Mouse (Mus musculus) C2C12 (cell line): ENCODE results near the gene Ifi209.
"Not testable (repeated sequence)": the region's sequence is repeated elsewhere in the genome, so short reads cannot be mapped to it uniquely, and the experiment has no call there.

Source experiments
- CEBPB ChIP-seq: IDR thresholded peaks from one replicate; pipeline ENCODE4 v1.6.1; 2011; ENCODE audit warnings: low read depth, mild to moderate bottlenecking, control low read depth, moderate library complexity
- CTCF ChIP-seq: IDR thresholded peaks from one replicate; pipeline ENCODE4 v1.5.1; 2011; ENCODE audit not compliant: control insufficient read depth, insufficient read depth, insufficient read length
- MYOD1 ChIP-seq: IDR thresholded peaks from one replicate; pipeline ENCODE4 v1.6.1; 2011; ENCODE audit warnings: low read depth; ENCODE audit not compliant: control insufficient read depth, insufficient read length
- USF1 ChIP-seq: IDR thresholded peaks from one replicate; pipeline ENCODE4 v1.6.1; 2011; ENCODE audit warnings: low read depth, mild to moderate bottlenecking, control low read depth, moderate library complexity

GRCm38 (mm10) chr1:173598838-173599494, 31.8 kb upstream of the Ifi209 start, which contains the start of gene Ifi213:
- not testable (repeated sequence) for TF ChIP-seq CTCF, CEBPB, USF1, MYOD1
